Mouse (Mus musculus) cerebellum, adult 8-10 months (tissue): ENCODE data around the gene Ogfod3.

Experiments used
- DNase-seq: peaks from one replicate; pipeline ENCODE4 v3.0.0; 2022

Ogfod3 gene

GRCm38 (mm10) chr11:121204161-121205006, at the start of gene Ogfod3, which contains the start of gene Hexdc:
TSS of gene Ogfod3 (minus strand) at chr11:121204711.
TSS of gene Hexdc (plus strand) at chr11:121204433.
- peak; percentile 95 for DNase-seq

DNA sequence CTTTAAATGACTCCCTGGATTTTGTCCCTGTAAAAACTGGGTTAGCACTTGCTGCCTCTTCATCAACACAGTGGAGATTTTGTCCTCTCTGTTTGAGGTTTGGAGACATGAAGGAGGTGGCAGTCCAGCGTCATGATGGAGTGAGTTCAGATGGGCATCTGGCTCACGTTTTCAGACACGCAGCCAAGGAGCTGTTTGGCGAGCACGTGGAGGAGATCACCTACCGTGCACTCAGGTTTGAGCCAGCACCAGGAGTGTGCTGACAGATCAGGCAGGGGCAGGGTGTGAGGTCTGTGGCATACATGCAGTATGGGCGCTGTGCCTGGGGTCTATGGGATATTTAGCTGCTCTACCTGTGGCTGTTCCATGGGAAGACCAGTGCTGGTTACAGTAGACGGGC, 45.7 kb upstream of the Ogfod3 start:
- no peak for DNase-seq

DNA sequence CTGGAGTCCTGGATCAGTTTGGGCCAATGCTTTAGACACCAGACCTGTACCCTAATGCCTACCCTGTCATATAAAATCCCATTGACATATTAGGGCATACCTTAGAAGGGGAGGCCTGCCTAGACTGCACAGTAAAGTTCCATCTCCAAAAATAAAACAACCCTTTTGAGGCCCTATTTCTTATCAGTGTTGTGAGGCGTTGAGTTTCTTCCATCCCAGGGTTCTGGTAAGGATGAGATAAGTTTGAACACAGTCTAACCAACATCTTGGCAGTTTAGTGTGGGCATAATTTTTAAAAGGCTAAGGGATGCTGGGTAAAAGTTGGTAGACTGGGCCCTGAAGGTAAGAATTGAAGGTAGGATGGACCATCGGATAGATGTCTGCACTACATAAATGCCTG, 35.2 kb upstream of the Ogfod3 start:
- DNase-seq = no peak

DNA sequence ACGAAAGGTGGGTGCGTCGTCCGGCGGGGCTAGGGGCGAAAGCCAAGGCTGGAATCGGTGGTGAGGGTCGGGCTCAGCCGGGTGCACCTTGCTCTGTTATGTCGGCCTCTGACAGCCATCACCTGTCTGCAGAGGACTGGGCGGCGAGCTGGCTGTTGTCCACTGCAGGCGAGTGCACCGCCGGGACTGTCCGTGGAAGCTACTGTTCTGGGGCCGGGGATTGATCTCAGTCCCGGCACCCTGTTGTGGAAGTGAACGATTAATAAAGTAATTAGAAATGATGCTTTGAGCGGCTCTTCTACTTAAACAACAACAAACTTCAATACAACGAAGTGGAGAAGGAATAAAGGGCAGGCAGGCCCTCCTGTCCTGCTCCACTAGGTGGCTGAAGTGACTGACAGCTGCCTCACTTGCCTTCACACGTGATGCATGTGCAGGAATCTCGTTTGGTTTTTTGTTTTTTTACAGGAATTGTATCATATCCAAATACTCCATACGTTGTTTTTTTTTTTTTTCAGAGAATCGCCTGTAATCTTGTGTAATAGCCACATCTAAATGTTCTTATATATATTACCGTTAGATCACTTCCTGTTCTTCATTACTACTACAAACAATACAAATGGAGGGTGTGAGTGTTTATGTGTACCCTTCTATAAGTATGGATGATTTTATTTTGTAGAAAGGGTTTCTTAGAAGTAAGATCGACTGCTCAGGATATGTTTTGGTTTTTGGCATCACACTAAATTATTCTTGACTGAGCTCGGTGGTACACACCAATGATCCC, 33.0 kb upstream of the Ogfod3 start:
- DNase-seq = no peak

- peak; percentile 99 for DNase-seq
Observed at GRCm38 (mm10) chr11:121236564-121237344, 32.2 kb upstream of the Ogfod3 start, which contains the start of gene Narf. TSS of gene Narf (plus strand) at chr11:121237253.

DNA sequence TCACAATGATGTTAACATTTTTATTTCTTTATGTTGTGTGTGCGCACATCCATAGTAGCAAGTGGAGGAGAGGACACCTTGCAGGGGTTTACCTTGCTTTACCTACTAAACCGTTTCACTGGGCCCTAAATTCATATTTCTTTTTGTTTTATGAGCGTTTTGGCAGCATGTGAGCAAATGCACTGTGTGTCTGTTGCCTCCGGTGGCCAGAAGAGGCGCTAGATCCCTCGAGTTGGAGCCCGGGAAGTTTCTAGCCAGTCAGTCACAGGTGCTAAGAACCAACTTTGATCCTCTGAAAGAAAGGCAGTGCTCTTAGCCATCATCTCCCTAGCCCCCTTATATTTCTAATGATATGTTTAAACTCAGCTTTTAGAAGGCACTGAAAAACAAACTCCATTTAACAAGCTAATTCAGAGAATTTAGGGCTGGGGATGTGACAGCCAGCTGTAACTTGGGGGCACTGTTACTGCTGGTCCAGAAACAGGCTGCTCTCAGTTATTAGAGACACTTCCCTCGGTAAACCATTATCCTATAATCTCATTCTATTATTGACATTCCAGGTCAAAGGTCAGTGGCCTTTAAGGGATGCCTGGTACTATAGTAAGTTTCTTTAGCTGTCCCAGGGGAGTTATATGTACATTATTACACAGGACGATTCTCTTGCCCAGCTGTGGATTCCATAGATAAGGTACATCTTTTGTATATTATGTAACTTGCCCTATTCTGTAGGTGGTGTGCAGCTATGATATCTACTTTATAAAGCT, 31.1 kb upstream of the Ogfod3 start:
- DNase-seq = peak; percentile 42

GRCm38 (mm10) chr11:121232706-121233105, 28.2 kb upstream of the Ogfod3 start:
- DNase-seq = no peak

DNA sequence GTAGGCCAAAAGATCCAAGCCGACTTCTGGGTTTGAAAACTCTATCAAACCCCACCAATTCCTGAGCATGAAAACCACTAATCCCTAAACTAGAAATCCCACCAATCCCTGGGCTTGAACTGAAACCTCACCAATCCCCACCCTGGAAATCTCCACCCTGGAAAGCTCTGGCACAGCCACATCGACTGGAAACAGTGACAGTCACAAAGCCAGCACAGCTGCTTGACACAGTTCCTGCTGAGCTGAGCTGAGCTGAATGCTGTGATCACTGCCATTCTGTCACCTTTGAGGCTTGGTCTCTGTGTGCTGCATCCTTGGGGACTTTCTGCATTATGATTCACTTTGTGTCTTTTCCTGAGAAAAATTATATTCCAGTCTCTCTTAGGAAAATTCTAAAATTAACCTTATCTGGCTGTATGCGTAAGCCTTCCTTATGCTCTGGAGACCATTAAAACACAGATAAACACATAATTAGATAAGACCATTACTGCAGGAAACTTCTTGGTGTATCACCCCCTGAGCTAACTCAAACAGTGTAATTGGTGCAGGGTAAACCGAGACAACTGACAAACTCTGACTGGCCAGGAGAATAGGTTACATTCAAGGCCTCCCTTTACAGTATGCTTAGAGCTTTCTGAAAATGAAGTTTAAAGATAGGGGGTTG, 27.2 kb upstream of the Ogfod3 start:
- DNase-seq = no peak

GRCm38 (mm10) chr11:121231191-121231590, 26.7 kb upstream of the Ogfod3 start:
- DNase-seq = no peak

DNA sequence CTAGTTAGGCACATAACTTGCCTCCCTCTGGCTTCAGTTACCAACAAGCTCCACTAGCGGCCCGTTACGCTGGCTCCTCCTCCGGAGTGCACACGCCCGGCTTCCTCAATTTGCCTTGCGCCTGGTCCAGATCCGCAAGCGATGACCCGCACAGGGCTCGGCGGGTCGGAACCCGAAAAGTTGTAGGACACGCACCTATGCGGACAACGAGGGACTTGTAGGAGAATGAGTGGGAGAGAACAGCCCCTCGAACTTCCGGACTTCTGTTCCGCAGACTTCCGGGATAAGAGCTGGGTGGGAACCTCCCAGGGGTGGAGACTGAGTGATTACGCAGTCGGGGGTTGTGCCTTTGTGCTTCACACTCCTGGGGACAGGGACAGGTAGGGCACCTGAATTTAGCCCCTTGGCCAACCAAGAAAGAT, 24.5 kb upstream of the Ogfod3 start, which contains the start of gene Cybc1:
Gene Cybc1 (minus strand): TSS at position 305 of the 422 bp plus-strand sequence.
- DNase-seq = peak; percentile 71

DNA sequence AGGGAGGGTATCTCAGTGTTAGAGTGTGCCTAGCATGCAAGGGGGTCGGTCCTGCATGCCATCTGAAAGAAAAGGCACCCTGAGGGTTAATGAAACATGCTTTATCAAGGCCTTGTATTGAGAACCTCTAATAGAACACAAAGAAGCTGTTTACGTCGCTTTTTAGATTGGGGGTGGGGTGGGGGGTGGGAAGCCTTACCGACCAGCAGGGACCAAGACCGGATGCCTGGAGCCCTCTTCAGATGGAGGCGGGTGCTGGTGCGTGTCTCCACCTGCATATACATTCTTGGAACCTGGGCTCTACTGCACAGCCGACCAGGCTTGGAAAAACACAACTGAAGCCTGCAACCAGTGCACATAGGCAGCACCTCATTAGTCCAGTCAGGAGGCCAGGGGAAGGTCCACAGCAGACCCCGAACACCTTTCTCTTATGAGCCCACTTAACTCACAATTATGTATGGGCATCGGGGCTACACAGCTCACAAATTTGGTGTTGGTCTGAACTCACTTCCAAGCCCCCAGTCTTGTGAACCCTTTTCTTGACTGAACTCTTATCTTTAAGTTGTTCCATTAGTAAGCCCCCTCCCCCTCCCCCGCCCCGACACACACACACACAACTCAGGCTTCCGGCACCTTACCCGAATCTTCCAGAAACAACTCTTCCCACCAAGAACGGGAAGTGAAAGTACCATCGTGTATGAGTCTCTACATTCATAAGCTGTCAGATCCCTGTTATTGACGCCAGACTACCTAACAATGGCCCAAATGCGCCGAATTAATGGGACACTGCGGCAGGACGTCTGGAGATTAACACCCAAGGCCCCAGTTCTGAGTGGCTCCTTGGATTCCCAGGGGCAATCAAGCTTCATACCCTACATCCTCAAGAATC, 23.9 kb upstream of the Ogfod3 start:
- no peak for DNase-seq

DNA sequence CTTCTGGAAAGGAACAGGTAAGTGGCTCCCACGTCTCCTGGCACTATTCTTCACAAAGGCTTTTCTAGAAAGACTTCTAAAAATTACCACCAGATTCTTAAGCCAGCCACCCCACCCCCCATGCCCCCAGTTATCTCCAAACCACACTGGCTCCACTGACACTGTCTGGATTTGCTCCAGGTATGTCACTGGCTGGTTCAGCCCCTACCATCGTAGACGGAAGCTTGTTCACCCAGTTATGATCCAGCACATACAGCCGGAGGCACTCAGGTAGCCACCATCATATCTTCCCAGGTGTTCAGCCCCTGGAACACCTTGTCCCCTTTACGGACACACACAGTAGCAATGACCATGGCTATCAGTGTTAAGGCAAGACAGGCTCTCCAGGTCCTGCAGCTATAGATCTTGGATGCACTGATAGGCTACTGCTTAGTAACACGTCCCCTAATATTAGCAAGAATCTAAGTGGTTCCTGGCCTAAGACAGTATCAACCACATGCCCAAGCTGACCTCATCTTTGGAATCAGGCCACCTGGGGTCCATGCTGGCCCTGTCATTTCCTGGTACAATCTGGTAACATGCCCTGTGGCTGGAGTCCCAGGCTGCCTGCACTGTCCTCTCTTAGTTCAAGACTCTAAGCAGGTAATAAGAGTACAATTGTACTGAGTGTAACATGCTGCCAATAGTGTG, 17.0 kb upstream of the Ogfod3 start:
- DNase-seq = peak; percentile 57

DNA sequence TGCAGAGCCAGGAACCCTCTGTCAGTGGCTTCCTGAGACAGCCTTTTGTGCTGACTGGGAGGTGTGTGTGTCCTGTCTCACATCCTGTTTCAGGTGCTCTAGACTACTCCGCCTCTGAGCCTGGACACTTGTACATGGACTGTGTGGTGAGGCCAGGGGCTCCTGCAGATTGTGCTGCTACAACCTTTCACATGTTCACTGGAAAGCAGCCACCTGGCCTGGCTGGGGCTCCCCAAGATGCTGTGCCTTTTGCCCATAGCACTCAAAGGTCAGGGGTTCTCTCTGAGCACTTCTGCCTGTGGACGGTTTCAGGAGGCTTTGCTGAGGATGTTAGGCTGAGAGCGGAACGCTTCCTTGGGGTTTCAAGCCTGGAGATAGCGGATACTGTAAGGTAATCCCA, 16.3 kb upstream of the Ogfod3 start:
- no peak for DNase-seq

DNA sequence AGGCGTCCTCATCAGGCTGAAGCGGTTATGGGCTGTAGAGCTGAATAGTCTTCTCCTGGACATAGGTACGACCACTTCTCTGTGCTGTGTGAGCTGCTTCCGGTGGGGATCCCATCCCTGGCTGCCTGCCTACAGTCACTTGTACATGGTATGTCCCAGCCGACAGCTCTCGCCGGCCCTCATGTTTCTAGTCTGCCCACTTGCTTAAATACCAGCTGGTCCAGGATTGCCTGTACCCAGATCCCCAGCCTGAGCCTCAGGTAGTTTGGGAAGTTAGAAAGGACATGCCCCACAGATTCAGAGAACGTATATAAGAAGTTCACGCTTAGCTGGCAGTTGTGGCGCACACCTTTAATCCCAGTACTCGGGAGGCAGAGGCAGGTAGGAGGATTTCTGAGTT, 15.3 kb upstream of the Ogfod3 start:
- DNase-seq = no peak

GRCm38 (mm10) chr11:121216831-121217230, 12.3 kb upstream of the Ogfod3 start:
- no peak for DNase-seq

DNA sequence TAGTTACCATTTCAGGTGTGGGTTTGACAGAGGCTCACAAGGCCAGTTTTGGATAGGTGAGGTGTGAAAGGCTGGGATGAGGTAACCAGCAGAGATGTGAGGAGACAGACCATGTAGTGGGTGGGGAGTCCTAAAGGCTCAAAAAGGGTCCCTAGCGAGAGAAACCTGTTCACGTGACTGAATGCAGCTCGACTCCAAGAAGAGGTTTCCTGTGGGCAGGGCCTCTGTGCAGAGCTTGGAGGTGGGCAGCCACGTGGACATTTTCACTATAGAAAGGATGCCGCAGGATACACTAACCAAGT, 701 bp downstream of the Ogfod3 start:
- DNase-seq = no peak

DNA sequence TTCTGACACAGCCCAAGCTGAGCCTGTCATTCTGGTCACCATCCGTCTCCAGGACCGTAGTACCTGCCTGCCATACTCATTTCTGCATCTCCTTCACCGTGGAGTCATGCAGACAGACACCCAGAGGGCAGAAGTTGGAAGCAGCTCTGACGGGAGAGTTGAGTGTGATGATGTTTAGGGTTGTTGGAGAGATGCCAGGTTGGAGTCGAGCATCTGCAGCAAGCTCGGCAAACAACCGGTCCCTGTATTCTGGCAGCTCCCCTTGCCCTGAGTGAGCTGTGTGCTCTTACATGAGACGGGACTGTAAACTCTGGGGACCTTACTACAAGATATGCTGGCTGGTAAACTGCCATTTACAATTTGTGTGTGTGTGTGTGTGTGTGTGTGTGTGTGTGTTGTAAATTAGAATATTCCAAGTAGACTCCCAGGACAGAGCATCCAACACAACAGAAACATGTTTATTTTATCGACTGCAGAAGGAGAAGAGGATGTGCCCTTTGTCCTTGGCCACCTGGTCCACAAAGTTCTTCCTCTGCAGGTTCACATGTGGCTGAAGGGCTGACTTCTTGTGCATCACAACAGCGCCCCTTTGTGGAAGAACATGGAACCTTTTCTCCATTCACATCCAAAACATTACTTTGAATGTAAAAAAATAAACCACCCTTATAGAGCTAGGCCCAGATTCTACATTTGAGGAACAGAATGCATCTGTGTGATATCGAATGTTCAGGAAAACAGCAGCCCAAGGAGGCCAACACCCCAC, 2.9 kb downstream of the Ogfod3 start:
- DNase-seq = no peak

- no peak for DNase-seq
Observed at GRCm38 (mm10) chr11:121200781-121201180, 3.7 kb downstream of the Ogfod3 start.

DNA sequence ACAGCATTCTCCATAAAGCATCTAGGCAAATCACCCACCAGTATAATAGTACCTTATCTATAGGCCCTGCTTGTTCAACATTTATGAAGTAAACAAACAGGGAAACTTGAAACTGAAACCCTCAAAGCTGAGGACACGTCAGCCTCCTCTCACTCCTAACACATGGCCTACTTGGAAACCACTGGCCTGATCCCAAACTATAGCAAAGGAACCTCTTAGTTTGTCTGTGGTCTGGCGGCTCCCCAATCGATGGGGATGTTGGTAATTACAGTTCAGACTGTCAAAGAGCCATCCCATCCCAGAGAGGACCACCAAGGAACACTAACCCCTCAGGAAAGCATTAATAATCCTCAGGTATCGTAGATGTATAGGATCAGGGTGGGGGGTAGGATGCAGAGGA, 4.7 kb downstream of the Ogfod3 start:
- DNase-seq = no peak
